ENCODE assay signal across 15 mouse cellular contexts in the genomic region with DNA sequence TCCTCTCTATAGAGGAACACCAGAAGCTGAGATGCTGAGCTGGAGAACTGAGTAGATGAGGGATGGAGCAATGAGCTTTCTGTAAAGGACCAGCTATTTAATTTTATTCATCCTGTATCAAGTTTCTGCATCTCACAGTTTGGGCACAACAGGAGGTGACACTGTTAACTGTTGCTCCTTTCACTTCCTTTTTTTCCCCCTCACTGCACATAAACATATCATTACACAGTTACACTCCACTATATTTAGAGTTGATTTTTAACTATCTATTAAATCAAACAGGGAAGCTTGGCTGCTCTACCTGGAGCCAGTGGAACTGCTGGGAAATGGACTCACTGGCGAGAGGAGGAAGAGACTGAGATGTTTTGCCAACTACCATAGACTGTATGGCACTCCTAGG.
"Had no signal": no experiment of that assay in that cellular context is flagged by ENCODE, and none has a peak within 500 bp of the region (broad histone marks: within the 10 kb centered on the region; RNA-seq: fewer than 3 reads in every experiment).

No protein-coding gene starts in this region.

- ATAC-seq: lung, postnatal 0 days; midbrain, embryonic 16.5 days had no signal

- H3K27me3 ChIP-seq: kidney, embryonic 15.5 days; limb, embryonic 12.5 days; megakaryocyte, embryonic 14.5 days; neural tube, embryonic 13.5 days had no signal

- DNase-seq: kidney, adult 2 months; kidney, postnatal 14 days; liver; lung, adult 2 months; lung, postnatal 36 days; right cerebral cortex, postnatal 14 days; thymus, postnatal 36 days had no signal

- H3K9ac ChIP-seq: kidney, embryonic 15.5 days; limb, embryonic 12.5 days; liver, embryonic 14.5 days; neural tube, embryonic 13.5 days had no signal

- H3K4me1 ChIP-seq: kidney, embryonic 15.5 days; limb, embryonic 12.5 days; megakaryocyte, embryonic 14.5 days; neural tube, embryonic 13.5 days had no signal

- H3K4me2 ChIP-seq: kidney, embryonic 15.5 days; limb, embryonic 12.5 days; midbrain, embryonic 11.5 days; neural tube, embryonic 13.5 days had no signal

- H3K27ac ChIP-seq: kidney, embryonic 15.5 days; limb, embryonic 12.5 days; liver, embryonic 14.5 days; neural tube, embryonic 13.5 days had no signal

- H3K9me3 ChIP-seq: kidney, embryonic 15.5 days; megakaryocyte, embryonic 14.5 days; neural tube, embryonic 13.5 days had no signal

- H3K36me3 ChIP-seq: kidney, embryonic 15.5 days; limb, embryonic 12.5 days; neural tube, embryonic 13.5 days had no signal

- H3K4me3 ChIP-seq: kidney, embryonic 15.5 days; limb, embryonic 12.5 days; megakaryocyte, embryonic 14.5 days; neural tube, embryonic 13.5 days had no signal
